Mouse (Mus musculus) cortical plate, adult 2 months (tissue): ENCODE measurements around the gene Sap25.

ENCODE experiments used
- CTCF ChIP-seq: fragments of 200-500 bp; IDR thresholded peaks from 2 replicates; pipeline ENCODE4 v1.5.1; 2011; ENCODE audit warnings: mild to moderate bottlenecking, control low read depth, low read length; ENCODE audit not compliant: insufficient read depth; ENCODE audit errors: extremely low read depth
- POLR2A ChIP-seq: fragments of 200-500 bp; IDR thresholded peaks from 2 replicates; pipeline ENCODE4 v1.6.1; 2011; ENCODE audit warnings: mild to moderate bottlenecking, low read length, control low read depth; ENCODE audit not compliant: insufficient read depth; ENCODE audit errors: extremely low read depth

DNA sequence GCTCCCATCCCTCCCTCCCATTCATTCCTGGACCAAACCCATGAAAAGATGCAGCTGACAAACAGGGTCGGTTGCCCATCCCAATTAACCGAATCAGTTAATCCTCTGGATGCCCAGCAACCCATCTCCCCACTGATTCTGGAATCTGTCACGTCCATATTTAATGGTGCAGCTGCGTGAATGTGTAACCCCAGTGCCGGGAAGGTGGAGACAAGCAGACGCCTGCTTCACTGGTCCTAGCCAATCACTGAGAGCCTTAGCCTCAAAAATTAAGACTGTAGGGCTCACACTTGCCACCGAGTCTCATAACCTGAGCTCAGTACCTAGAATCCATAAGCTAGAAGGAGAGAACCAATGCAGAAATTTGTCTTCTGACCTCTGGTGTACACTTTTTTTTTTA is 45.2 kb upstream of the Sap25 start:
- no peak for TF ChIP-seq POLR2A
- no peak for TF ChIP-seq CTCF
